Mouse (Mus musculus): ENCODE data around the gene Fam219b. TPM values are rescaled to one million over a fixed set of nuclear protein-coding genes. Genes with fewer than 3 reads are reported as not detected.
A peak's percentile ranks its signal among the peaks of the same experiment; 100 is the strongest.

Fam219b gene
- polyA plus RNA-seq, 1 experiment, result 10.9 TPM

DNA sequence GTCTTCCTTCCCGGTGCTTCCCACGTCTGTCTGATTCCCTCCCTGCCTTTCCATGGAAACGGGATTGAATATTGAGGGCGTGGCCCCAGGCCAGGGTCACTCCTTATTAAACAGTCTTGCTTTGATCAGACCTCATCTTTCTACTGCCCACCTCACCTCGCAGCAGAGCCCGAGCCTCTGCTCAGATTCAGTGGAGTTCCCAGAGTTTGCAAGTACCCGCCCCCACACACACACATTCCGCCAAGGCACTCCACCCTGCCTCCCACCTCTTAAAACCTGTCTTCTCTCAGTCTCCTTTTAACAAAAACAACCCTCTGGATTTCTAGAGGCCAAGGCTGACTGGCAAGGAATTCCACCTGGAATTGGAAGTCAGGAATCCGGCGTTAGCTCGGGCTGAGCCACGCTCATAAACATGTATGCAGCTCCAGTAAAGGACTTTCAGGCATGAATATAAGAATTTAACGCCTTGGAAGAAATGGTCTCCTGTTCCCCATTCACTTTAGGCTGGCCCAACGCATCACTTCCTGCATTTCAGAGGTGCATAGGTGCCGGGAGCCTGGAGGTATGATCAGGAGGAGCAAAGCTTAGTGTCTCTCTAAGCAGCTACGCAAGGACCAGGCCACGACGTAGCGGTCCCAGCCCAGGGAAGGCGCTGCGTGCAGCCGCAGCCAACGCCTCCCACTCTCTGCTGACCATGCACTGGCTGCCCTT is 34.3 kb upstream of the Fam219b start:
- TF ChIP-seq POLR2A (IDR thresholded peaks at IDR 0.05; ENCODE audit: borderline replicate concordance, insufficient read depth, low read length) (no peak), CTCF (IDR thresholded peaks at IDR 0.05; ENCODE audit: borderline replicate concordance, insufficient read depth, low read depth, low read length) (no peak)
- peaks cover 3% of the 10 kb centered on the region; the same call in 1 of the 2 replicates for H3K4me1 ChIP-seq (ENCODE audit: control insufficient read depth, insufficient read depth, low read length)
- H3K27ac ChIP-seq (ENCODE audit: insufficient read depth, low read length), result no peak overlapping the region
- no peaks in the 10 kb centered on the region; the same call in 1 of the 2 replicates for H3K27me3 ChIP-seq (ENCODE audit: control insufficient read depth, insufficient read depth, low read length)
- H3K4me3 ChIP-seq (replicated peaks; ENCODE audit: insufficient read depth, low read depth, low read length), result no peak overlapping the region
- 39% methylated on average over 23 of the region's 23 CpGs for WGBS
- DNase-seq, result no peak

DNA sequence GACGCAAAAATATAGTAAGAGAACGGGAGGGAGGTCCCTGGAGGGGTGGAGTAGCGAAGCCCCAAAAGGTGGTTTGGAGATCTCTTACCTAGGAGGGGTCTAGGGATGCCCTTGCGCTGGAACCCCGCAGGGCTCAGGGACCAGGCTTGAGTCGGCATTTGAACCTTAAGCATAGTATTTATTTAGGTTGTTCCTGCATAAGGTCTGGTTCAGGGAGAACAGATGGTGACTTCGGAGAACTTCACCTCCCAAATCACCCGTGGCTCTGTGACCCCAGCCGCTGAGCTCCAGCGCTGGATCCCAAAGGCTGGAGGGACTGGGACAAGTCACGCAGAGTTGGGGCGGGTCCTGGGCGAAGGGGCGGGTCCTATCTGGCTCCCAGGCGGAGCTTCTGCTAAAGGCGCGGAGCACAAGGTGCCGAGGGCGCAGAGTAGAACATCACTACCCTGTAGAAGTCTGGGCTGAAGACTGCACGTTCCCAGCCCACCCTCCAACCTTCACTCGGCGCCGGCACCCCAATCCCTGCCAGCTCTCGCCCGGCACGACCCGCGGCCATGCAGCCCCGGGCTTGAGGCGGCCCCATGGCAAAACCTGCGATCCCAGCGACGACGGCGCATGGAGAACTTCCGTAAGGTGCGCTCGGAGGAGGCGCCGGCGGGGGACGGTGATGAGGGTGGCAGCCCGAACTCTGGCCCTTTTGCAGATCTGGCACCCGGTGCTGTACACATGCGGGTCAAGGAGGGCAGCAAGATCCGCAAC is 33.5 kb upstream of the Fam219b start, which contains the start of gene Rpp25:
TSS of gene Rpp25 (plus strand) at position 405 of the 759 bp plus-strand sequence.
- Histone ChIP-seq H3K4me1 (ENCODE audit: control insufficient read depth, insufficient read depth, low read length) (peaks cover 3% of the 10 kb centered on the region; the same call in 1 of the 2 replicates), H3K27ac (ENCODE audit: insufficient read depth, low read length) (no peak within 1 kb of the TSS), H3K27me3 (ENCODE audit: control insufficient read depth, insufficient read depth, low read length) (no peaks in the 10 kb centered on the region; the same call in 1 of the 2 replicates), H3K4me3 (replicated peaks; ENCODE audit: insufficient read depth, low read depth, low read length) (peak within 1 kb of the TSS; percentile 27)
- TF ChIP-seq CTCF (IDR thresholded peaks at IDR 0.05; ENCODE audit: borderline replicate concordance, insufficient read depth, low read depth, low read length), result no peak
- no peak for TF ChIP-seq POLR2A (IDR thresholded peaks at IDR 0.05; ENCODE audit: borderline replicate concordance, insufficient read depth, low read length)
- WGBS, result 3% methylated on average over 46 of the region's 46 CpGs
- DNase-seq, result peak in 1 of 2 experiments; percentile 22

DNA sequence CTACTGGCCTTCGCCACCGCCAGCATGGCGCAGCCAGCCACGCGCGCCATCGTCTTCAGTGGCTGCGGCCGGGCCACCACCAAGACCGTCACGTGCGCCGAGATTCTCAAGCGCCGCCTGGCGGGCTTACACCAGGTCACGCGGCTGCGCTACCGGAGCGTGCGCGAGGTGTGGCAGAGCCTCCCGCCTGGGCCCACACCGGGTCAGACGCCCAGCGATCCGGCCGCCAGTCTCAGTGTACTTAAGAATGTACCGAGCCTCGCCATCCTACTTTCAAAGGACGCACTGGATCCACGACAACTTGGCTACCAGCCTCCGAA is 33.0 kb upstream of the Fam219b start:
- Histone ChIP-seq H3K4me1 (ENCODE audit: control insufficient read depth, insufficient read depth, low read length) (peaks cover 3% of the 10 kb centered on the region; the same call in 1 of the 2 replicates), H3K27me3 (ENCODE audit: control insufficient read depth, insufficient read depth, low read length) (no peaks in the 10 kb centered on the region; the same call in 1 of the 2 replicates), H3K27ac (ENCODE audit: insufficient read depth, low read length) (no peak overlapping the region), H3K4me3 (replicated peaks; ENCODE audit: insufficient read depth, low read depth, low read length) (peak overlapping the region; percentile 27)
- TF ChIP-seq CTCF (IDR thresholded peaks at IDR 0.05; ENCODE audit: borderline replicate concordance, insufficient read depth, low read depth, low read length), result 0 out of 2 replicates have a peak, but pooled peaks have one; percentile 18
- TF ChIP-seq POLR2A (IDR thresholded peaks at IDR 0.05; ENCODE audit: borderline replicate concordance, insufficient read depth, low read length), result no peak
- 1% methylated on average over 34 of the region's 34 CpGs for WGBS
- peak; percentile 52 to 53 for DNase-seq

DNA sequence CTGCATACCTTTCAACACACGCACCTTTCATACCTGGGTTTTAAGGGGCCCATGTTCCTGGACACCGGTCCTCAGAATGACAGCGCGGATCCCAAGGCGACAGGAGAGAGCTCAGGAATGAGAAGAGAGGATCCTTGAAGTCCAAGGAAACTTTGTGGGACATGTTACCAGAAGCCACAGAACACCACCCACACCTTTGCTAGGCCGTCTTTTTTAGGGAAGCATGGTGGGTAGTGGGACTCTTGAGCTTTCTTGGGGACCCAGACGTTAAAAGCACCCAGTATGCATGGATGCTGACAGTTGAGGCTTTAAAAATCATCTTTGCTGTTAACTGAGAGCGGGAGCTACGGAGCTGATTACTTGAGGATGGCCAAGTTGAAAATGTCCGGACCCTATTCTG is 32.4 kb upstream of the Fam219b start:
- Histone ChIP-seq H3K4me3 (replicated peaks; ENCODE audit: insufficient read depth, low read depth, low read length) (no peak overlapping the region), H3K27ac (ENCODE audit: insufficient read depth, low read length) (no peak overlapping the region), H3K4me1 (ENCODE audit: control insufficient read depth, insufficient read depth, low read length) (peaks cover 3% of the 10 kb centered on the region; the same call in 1 of the 2 replicates), H3K27me3 (ENCODE audit: control insufficient read depth, insufficient read depth, low read length) (no peaks in the 10 kb centered on the region; the same call in 1 of the 2 replicates)
- TF ChIP-seq CTCF (IDR thresholded peaks at IDR 0.05; ENCODE audit: borderline replicate concordance, insufficient read depth, low read depth, low read length) (no peak), POLR2A (IDR thresholded peaks at IDR 0.05; ENCODE audit: borderline replicate concordance, insufficient read depth, low read length) (no peak)
- 59% methylated on average over 10 of the region's 10 CpGs for WGBS
- DNase-seq, result no peak

DNA sequence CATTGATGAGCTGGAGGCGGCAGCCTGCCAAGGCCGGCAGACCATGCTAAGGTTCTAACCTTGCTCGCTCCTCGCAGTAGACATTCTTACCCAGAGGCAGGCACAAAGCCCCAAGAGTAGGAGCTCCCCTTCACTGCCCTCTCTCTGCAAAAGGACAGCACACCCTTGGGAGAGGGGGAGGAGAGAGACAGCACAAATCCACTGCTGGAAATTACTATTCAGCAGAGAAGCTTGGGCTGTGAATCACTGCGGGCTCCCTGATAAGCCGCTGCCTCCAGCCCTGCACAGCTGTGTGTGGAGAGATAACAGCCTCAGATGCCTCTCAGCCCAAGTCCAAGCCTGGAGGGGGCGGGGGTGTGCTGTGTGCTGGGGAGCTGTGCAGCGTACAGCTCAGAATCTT is 31.6 kb upstream of the Fam219b start:
- Histone ChIP-seq H3K27me3 (ENCODE audit: control insufficient read depth, insufficient read depth, low read length) (no peaks in the 10 kb centered on the region; the same call in 1 of the 2 replicates), H3K27ac (ENCODE audit: insufficient read depth, low read length) (no peak overlapping the region), H3K4me3 (replicated peaks; ENCODE audit: insufficient read depth, low read depth, low read length) (no peak overlapping the region), H3K4me1 (ENCODE audit: control insufficient read depth, insufficient read depth, low read length) (peaks cover 3% of the 10 kb centered on the region; the same call in 1 of the 2 replicates)
- 19% methylated on average over 8 of the region's 8 CpGs for WGBS
- DNase-seq, result no peak
- TF ChIP-seq CTCF (IDR thresholded peaks at IDR 0.05; ENCODE audit: borderline replicate concordance, insufficient read depth, low read depth, low read length) (no peak), POLR2A (IDR thresholded peaks at IDR 0.05; ENCODE audit: borderline replicate concordance, insufficient read depth, low read length) (no peak)

DNA sequence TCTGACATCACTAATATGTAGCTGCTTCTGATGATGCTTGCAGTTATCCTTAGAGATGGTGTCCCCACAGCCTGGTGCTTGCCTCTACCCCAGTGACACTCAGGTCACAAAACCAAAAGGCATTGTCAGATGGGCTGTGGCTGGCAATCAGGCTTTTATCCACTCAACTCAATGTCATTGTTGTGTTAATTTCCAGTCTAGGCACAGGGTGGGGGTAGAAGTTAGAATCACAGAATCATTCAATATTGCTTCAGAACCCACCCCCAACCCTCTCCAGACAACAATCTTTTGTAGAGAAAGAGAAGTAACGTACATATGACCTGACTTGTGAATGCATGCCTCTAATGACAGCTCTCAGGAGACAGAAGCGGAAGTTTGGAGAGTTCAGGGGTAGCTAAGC is 26.8 kb upstream of the Fam219b start:
- TF ChIP-seq POLR2A (IDR thresholded peaks at IDR 0.05; ENCODE audit: borderline replicate concordance, insufficient read depth, low read length) (no peak), CTCF (IDR thresholded peaks at IDR 0.05; ENCODE audit: borderline replicate concordance, insufficient read depth, low read depth, low read length) (no peak)
- no peak for DNase-seq
- WGBS, result 76% methylated on average over 2 of the region's 2 CpGs

DNA sequence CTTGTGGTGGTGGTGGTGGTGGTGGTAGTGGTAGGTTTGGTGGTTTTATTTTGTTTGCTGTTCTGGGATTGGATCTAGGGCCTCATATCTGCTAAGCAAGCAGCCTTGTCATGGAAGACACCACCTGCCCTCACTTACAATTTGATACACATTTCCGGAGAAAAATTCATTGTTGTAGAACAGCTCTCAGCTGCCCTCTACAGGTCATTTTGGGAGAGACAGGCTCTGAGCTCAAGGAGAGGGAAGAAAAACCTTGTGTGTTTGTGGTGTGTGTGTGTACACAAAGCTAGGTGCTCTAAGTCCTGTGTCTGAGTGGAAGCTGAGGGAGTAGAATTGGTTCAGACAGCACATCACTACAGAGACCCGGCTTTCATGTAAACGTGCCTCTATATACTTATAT is 20.2 kb upstream of the Fam219b start:
- no peaks in the 10 kb centered on the region for H3K4me1 ChIP-seq (ENCODE audit: control insufficient read depth, insufficient read depth, low read length)
- TF ChIP-seq CTCF (IDR thresholded peaks at IDR 0.05; ENCODE audit: borderline replicate concordance, insufficient read depth, low read depth, low read length), result peak; percentile 59; the same call in 1 of the 2 replicates
- TF ChIP-seq POLR2A (IDR thresholded peaks at IDR 0.05; ENCODE audit: borderline replicate concordance, insufficient read depth, low read length), result no peak
- H3K4me3 ChIP-seq (replicated peaks; ENCODE audit: insufficient read depth, low read depth, low read length), result no peak overlapping the region
- no peaks in the 10 kb centered on the region for H3K27me3 ChIP-seq (ENCODE audit: control insufficient read depth, insufficient read depth, low read length)
- no peak overlapping the region for H3K27ac ChIP-seq (ENCODE audit: insufficient read depth, low read length)
- DNase-seq, result peak; percentile 51 to 69
- WGBS, result 7% methylated on average over 3 of the region's 3 CpGs

More for the DNA sequence above, 26.8 kb upstream of the Fam219b start:
- no peak overlapping the region for H3K4me3 ChIP-seq (replicated peaks; ENCODE audit: insufficient read depth, low read depth, low read length)
- H3K27ac ChIP-seq (ENCODE audit: insufficient read depth, low read length), result no peak overlapping the region
- no peaks in the 10 kb centered on the region for H3K27me3 ChIP-seq (ENCODE audit: control insufficient read depth, insufficient read depth, low read length)
- H3K4me1 ChIP-seq (ENCODE audit: control insufficient read depth, insufficient read depth, low read length), result no peaks in the 10 kb centered on the region

Data from cerebellum, adult 2 months (tissue).